Mouse (Mus musculus) brain, embryonic 14.5 days (tissue): ENCODE measurements at regions not wholly inside any gene's neighbourhood (a gene's known extent, or its start where the extent isn't known, plus 50 kb on each side); places are given as distances from the start of the nearest gene placed in this dataset.
A peak's percentile ranks its signal among the peaks of the same experiment; 100 is the strongest.

ENCODE experiments used
- DNase-seq: peaks from one replicate; pipeline ENCODE4 v3.0.0-alpha.2; 2011; ENCODE audit warnings: low read depth
- CTCF ChIP-seq: fragments of 200-500 bp; IDR thresholded peaks from 2 replicates; pipeline ENCODE4 v1.5.1; 2012; ENCODE audit warnings: inconsistent platforms, mild to moderate bottlenecking, moderate library complexity, borderline replicate concordance; ENCODE audit not compliant: insufficient read depth, insufficient read length; ENCODE audit errors: extremely low read depth
- POLR2A ChIP-seq: fragments of 200-500 bp; IDR thresholded peaks from 2 replicates; pipeline ENCODE4 v1.6.1; 2012; ENCODE audit warnings: mild to moderate bottlenecking, inconsistent platforms, borderline replicate concordance; ENCODE audit not compliant: poor library complexity, insufficient read depth, insufficient read length, severe bottlenecking; ENCODE audit errors: extremely low read depth

DNA sequence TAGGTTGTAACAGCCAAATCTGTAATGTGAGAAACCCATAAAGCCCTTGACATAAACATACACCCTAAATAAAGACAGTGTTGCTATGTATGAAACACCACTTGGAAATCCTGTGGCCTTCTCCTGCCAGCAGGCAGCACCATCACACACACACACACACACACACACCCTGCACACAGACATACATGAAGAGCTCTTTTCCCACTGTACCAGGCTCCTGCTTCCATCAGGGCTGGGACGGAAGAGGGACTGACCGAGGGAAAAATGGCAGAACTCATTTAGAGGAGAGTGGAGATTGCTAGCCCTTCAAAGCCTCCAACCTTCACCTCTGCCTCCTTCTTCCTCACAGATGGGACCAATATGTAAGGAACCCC lies 68.1 kb upstream of the Stx16 start:
- no peak for DNase-seq
- no peak for TF ChIP-seq CTCF
- no peak for TF ChIP-seq POLR2A

DNA sequence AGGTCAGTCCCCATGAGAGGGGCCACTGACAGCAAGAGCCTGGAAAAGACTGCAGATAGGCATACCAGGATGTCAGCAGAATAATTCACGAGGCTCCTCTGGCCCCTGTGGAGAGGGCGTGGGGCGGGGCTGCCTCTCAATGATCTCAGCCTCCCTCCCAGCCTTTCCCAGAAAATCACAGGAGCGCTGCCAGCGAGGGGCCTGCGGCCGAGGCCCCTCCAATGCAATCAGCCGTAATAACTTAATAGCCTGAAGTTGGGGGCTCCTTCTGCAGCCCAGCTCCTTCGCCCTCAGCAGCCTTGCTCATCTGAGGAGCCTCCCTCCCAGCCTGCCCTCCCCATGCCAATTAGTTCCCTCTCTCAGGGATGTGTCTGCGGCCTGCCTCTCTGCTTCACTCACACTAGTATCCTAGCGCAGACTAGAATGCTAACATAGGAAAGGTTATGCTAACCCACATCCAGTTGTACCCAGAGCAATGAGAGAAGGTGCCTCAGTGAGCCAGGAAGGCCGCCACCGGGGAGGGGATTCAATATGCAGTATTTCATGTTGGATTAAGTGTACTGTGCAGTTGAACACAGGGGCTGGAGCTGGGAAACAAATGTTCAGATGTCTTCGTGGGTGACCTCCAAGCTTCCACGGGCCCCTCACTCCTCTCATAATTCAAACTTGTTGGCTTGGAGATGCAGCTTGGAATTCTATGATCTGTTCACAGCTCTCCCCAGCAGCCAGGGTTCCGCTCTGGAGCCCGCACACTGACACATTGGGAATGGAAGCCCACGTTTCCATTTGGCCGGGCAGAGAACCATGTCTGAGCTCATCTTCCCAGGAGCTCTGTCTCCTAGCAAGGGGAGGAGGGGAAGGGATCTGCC lies 67.5 kb upstream of the Stx16 start:
- TF ChIP-seq POLR2A (no peak), CTCF (no peak)
- peak; percentile 72 for DNase-seq

DNA sequence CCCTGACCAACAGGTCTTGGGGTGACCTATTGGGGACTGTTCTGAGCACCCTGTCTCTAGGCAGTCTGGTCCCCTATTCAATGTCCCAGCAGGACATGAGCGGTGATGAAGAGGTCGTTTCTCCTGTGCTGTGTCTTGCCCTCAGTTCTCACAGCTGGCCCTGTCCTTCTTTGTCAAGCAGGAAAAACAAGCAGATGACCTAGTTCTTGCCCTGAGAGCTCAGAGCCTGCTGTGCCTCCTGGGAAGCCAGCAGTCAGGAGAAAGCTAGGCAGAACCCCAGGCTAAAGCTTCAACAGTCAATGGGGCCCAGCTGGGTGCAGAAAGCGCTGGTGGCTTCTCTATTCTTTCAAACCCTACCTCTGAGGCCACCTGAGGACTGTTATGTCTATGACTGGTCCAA lies 66.1 kb upstream of the Stx16 start:
- no peak for DNase-seq
- TF ChIP-seq CTCF = no peak
- TF ChIP-seq POLR2A = no peak

DNA sequence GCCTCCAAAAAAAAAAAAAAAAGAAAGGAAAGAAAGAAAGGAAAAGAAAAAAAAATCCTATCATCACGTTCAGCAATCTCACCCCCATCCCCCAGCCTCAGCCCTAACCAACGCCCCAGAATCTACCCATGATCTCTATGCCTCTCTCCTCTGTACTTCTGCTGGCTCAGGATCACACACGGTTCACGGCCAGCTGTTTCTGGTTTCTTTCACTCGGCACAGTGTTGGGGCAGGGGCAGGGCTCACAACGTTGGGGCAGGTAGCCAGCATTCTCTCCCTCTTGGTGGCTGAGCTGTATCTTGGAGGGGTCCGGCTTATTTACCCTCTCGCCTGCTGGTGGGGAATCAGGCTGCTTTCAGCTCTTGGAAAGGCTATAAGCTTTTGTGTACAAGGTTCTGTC lies 64.7 kb upstream of the Stx16 start:
- no peak for TF ChIP-seq CTCF
- TF ChIP-seq POLR2A = no peak

DNA sequence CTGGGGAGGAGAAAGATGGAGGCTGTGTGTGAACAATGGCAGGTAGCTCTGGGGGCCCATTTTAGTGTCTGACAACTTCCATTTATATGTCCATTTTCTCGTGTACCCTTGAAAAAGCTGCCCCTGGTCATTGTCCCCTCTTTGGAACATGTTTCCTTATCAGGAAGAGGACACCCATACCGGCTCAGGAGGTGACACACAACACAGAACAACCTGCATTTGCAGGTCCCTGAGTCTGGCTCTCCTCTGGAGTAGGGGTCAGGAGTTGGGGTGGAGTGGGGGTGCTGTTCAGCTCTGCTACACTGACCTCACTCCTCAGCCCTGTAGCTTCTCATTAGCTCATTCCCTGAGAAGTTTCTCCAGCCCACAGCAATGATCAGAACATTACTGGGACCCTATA lies 61.7 kb upstream of the Stx16 start:
- DNase-seq = no peak
- TF ChIP-seq CTCF = no peak
- TF ChIP-seq POLR2A = no peak

More for the DNA sequence above, 64.7 kb upstream of the Stx16 start:
- no peak for DNase-seq

DNA sequence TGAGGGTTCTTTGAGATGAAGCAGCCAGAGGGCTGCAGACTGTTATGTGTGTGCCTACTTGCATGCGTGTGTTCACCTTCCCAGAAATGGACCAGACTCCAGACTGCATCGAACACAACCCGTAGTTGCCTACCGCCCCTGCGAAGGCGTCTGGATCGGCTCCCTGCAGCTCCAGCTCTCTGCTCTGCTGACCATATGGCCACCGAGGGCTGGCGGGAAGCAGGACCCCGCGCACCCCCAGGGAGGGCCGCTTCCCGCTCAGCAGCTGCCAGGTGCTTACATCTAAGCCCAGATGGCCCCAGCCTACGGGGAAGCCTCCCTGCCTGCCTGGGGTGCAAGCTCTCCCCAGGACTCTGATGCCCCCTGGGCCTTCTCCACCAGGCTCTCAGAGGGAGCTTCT lies 60.8 kb upstream of the Stx16 start:
- TF ChIP-seq CTCF = no peak
- TF ChIP-seq POLR2A = no peak
- no peak for DNase-seq

DNA sequence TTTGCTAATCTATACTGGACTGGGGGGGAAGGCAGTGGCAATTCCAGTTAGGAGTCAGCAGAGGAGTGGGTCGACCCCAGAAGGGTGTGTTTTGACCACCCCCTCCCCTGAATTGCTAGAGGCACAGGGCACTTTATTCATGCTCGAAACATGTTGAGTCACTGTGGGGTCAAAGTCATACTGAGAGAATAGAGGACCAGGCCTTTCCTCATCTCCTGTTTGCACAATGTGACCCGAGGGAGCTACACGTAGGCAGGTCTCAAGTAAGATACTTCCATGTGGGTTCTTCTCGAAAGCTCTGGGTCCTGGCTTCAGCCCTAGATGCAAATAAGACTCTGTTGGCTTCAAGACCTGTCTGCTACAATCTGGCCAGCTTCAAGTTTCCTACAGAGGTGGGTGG lies 60.0 kb upstream of the Stx16 start:
- no peak for DNase-seq
- no peak for TF ChIP-seq CTCF
- TF ChIP-seq POLR2A = no peak

DNA sequence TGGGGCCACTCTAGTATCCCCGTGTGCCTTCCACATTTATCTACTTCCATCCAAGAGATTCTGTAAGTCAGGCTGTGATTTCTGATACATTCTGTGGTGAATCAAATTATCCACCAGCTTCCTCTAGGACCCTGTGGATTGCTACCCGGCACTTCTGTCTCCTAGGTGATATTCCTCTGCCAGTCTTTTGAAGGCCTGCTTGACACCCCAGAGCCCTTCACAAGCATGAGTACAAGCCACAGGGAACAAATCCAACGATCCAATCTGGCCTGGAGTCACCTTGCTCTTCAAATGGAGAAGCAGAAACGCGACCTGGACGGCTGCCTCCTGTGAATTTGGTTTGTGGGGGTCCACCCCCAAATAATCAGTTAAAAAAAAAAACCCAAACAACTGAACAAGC lies 59.1 kb upstream of the Stx16 start:
- peak; percentile 45 for DNase-seq
- TF ChIP-seq CTCF = no peak

DNA sequence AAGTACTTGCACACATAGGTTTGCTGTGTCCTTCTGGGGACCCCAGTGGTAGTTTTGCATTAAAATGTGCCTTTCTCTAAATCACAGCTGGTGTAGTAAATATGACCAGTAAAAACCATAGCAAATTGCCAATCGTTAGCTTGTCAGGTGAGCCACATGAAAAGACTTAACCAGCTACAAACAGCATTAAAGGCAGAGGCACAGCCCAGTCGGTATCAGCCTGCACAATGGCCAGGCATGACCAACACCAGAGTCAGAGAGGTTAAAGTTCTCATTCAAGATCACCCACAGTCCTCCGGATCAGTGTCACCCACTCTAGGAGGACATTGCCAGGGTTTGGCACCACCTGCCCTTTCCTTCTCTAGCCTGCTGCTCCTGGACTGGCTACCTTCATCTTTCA lies 58.5 kb upstream of the Stx16 start:
- TF ChIP-seq POLR2A = no peak
- no peak for TF ChIP-seq CTCF

DNA sequence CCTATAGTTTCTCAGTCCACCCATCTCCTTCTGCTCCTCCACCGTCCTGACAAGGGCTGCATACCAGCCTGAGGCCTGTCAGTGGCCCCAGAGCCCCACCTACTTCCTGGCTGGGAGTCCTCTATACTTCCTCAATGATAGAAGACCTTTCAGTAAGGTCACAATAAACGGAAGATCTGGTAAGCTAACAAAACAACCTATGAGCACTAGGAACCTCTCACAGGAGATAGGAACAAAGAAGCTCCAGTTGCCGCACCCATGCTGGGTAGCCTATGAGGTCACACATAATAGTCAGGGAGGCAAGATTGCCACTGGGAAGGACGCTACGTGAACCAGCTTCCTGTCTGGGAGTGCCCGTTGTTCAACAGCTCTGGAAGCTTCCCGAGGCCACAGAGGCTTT lies 58.1 kb upstream of the Stx16 start:
- no peak for DNase-seq
- TF ChIP-seq CTCF = no peak
- no peak for TF ChIP-seq POLR2A

More for the DNA sequence above, 58.5 kb upstream of the Stx16 start:
- DNase-seq = no peak

DNA sequence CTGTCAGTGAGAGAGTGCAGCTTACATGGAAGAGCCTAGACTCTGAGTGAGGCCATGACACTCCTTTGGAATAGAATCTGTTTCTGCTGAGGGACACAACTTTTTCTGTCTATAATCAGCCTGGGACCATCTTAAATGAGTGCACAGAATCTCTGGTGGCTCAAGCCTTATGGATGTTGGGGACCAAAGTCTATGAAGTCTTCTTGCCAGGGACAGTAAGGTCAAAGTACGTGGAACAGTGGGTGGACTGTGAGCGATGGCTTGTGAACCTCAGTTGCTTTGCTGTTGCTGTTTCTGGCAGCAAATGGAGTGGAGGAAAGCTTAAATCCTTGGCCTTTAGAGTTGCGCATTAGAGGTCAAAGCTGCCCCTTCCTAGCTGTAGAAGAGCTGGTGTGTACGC lies 57.1 kb upstream of the Stx16 start:
- TF ChIP-seq POLR2A = no peak
- no peak for TF ChIP-seq CTCF
- DNase-seq = no peak

DNA sequence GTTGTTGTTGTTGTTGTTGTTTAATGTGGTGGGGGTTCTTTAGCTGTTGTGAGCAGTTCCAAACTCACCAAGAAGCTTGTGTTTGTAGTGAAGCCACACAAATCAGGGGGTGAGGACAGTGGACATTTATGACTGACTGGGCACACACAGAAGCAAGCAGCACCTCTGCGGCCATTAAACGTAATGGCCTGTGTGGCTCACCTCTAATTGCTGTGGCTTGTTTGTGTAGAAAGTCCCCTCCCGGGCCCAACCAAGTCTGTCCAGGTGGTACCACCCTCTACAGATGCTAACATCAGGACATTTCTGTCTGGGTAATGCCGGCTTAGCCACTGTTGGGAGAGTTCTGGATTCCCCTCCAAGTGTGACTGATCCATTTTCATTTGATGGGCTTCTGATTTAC lies 56.1 kb upstream of the Stx16 start:
- TF ChIP-seq CTCF = no peak
- no peak for TF ChIP-seq POLR2A
- DNase-seq = no peak
